Mouse (Mus musculus) testis, adult 2 months (tissue): ENCODE data around the gene Iqch.

Experiments
- CTCF ChIP-seq: fragments of 200-500 bp; IDR thresholded peaks from 2 replicates; pipeline ENCODE4 v1.5.1; 2012; ENCODE audit warnings: low read depth, mild to moderate bottlenecking, inconsistent platforms, low read length, moderate library complexity; ENCODE audit not compliant: control insufficient read depth, insufficient read depth, insufficient replicate concordance
- POLR2A ChIP-seq: fragments of 200-500 bp; IDR thresholded peaks from 2 replicates; pipeline ENCODE4 v1.6.1; 2012; ENCODE audit warnings: low read depth, mild to moderate bottlenecking, inconsistent platforms, low read length, moderate library complexity; ENCODE audit not compliant: control insufficient read depth

DNA sequence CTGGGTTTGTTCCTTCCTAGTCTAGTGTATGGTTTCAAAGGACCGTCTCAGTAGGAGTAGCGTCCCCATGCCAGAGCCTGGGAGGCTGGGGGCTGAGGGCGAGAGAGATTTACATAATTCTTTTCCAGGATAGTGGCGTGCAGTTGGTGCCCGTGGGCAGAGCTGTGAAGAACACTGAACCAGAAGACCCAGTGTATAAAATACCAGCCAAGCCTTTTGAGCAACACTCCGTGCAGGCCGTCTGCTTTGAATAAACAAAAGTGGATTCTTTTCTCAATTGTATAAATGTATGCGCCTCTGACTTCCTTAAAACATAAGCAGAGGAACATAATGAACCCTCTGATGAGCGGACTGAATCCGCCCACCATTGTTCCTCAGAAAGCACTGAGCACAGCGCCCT, 30.6 kb upstream of the Iqch start:
- no peak for TF ChIP-seq CTCF
- TF ChIP-seq POLR2A = no peak
